Mouse (Mus musculus): Measurements from ENCODE around the gene Prl. TPM values are rescaled to one million over a fixed set of nuclear protein-coding genes. Genes with fewer than 3 reads are reported as not detected.

Gene Prl
- not detected in 2 replicates for polyA plus RNA-seq (2012; rRNA removed)

DNA sequence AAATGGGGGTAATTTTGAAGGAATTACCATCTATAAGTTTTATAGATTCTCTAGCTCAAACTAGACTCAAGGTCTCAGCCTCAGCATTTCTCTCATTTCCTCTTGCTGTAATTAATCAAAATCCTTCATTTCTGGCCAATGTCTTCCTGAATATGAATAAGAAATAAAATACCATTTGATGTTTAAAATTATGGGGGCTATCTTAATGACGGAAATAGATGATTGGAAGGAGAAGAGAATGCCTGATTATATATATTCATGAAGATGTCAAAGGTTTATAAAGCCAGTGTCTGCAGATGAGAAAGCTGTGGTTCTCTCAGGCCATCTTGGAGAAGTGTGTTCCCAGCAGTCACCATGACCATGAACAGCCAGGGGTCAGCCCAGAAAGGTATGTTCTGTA, at the start of gene Prl:
TSS of gene Prl (plus strand) at position 301 of the 400 bp plus-strand sequence.

DNA sequence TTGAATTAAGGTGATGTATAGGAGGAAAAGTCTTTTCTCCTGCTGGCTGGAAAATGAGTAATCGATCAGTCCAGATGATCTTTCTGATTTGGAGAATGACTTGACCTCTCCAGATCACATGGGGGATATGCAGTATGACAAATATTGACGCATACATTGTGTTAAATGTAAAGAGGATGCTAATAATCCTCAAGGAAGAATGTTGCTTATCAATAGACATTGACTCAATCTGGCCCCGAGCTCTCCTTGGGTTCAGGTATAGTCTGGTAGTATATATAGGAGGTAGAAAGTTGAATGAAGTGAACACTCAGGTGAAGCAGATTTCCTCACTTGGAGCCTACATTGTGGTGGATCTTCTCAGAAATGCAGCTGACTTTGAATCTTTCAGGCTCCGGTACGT, 36.5 kb downstream of the Prl start, which contains the start of gene Prl3d1:
TSS of gene Prl3d1 (plus strand) at position 301 of the 400 bp plus-strand sequence.

Other genes starting within 250 kb of the Prl start
- gene Prl3d1, start 36.6 kb downstream of the Prl start, polyA plus RNA-seq (2012; rRNA removed) = not detected in 2 replicates
- not detected in 2 replicates for gene Prl3d2, start 64.1 kb downstream of the Prl start, polyA plus RNA-seq (2012; rRNA removed)
- gene Prl3d3, start 99.2 kb downstream of the Prl start, polyA plus RNA-seq (2012; rRNA removed) = not detected in 2 replicates
- gene Prl3c1, start 139.1 kb downstream of the Prl start, polyA plus RNA-seq (2012; rRNA removed) = not detected in 2 replicates
- not detected in 2 replicates for gene Prl3b1, start 184.3 kb downstream of the Prl start, polyA plus RNA-seq (2012; rRNA removed)
- not detected in 2 replicates for gene Prl3a1, start 201.9 kb downstream of the Prl start, polyA plus RNA-seq (2012; rRNA removed)